Mouse (Mus musculus) forebrain, embryonic 14.5 days (tissue): ENCODE results near the gene Olfr1474. TPM values are rescaled to one million over a fixed set of nuclear protein-coding genes. Genes with fewer than 3 reads are reported as not detected.
"Not testable (repeated sequence)": the region's sequence is repeated elsewhere in the genome, so short reads cannot be mapped to it uniquely, and the experiment has no call there.

Experiments
- ATAC-seq: fragments of 200-750 bp; cut with Nextera tagmentation; 2 replicates; pipeline ENCODE4 v1.8.0; 2017; ENCODE audit warnings: mild to moderate bottlenecking, moderate library complexity
- DNase-seq: peaks from one replicate; pipeline ENCODE4 v3.0.0-alpha.2; 2015; ENCODE audit warnings: low spot score
- H3K27ac ChIP-seq: fragments of 300-500 bp; sonication (generic); 2 replicates; pipeline ENCODE4 v1.5.1; 2014; ENCODE audit warnings: low read depth, mild to moderate bottlenecking, control low read depth, low read length, moderate library complexity
- H3K27me3 ChIP-seq: fragments of 300-500 bp; sonication (generic); replicated peaks from 2 replicates; pipeline ENCODE4 v1.6.1; 2014; ENCODE audit warnings: low read length, control low read depth, mixed read lengths; ENCODE audit not compliant: control insufficient read depth, insufficient read depth
- H3K36me3 ChIP-seq: fragments of 300-500 bp; sonication (generic); 2 replicates; pipeline ENCODE4 v1.6.1; 2014; ENCODE audit warnings: low read length, control low read depth; ENCODE audit not compliant: control insufficient read depth, insufficient read depth
- H3K4me1 ChIP-seq: fragments of 300-500 bp; sonication (generic); 2 replicates; pipeline ENCODE4 v1.6.1; 2014; ENCODE audit warnings: antibody characterized with exemption, low read length, control low read depth; ENCODE audit not compliant: control insufficient read depth, insufficient read depth
- H3K4me2 ChIP-seq: fragments of 300-500 bp; sonication (generic); 2 replicates; pipeline ENCODE4 v1.6.1; 2014; ENCODE audit warnings: mild to moderate bottlenecking, control low read depth, low read length
- H3K4me3 ChIP-seq: fragments of 300-500 bp; sonication (generic); 2 replicates; pipeline ENCODE4 v1.5.1; 2014; ENCODE audit warnings: low read depth, low read length, control low read depth
- H3K9ac ChIP-seq: fragments of 300-500 bp; sonication (generic); 2 replicates; pipeline ENCODE4 v1.6.1; 2014; ENCODE audit warnings: mild to moderate bottlenecking, low read length, control low read depth, moderate library complexity
- H3K9me3 ChIP-seq: fragments of 300-500 bp; sonication (generic); replicated peaks from 2 replicates; pipeline ENCODE4 v1.6.1; 2016; ENCODE audit warnings: low read length, control low read depth, mixed read lengths; ENCODE audit not compliant: control insufficient read depth
- WGBS: fragments of 180-500 bp; shearing (Covaris S2); extraction: QIAGEN DNeasy Blood & Tissue Kit; methylation state at CpG from one replicate; pipeline ENCODE4 v1.1.7; 2014; 5-methylcytosine and 5-hydroxymethylcytosine counted together
- polyA plus RNA-seq: library from polyadenylated mRNA; unstranded; fragments of >200 nt; fragmentation: Nextera tagmentation; extraction: Ambion mirVana; gene quantifications from 2 replicates; pipeline ENCODE4 v1.2.1, GENCODE M21; 2014

Gene Olfr1474
- not detected in 2 replicates for polyA plus RNA-seq

DNA sequence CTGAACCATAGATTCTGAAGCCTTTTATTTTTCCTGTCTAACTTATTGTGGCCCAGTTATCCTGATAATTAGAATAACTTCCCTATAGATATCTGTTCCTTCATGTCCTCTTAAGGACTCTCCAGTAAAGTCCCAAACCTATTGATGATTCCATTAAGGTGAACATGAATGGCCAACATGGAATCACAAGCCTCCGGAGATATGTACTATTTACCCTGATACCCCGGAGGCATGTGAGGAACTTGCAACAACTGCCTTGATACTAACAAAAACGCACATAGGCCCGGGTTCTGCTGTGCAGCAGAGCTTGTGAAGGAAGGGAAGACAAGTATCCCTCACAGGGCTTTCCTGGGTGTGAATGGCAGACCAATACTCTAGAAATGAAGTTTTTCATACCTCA, at the start of gene Olfr1474:
Olfr1474 (plus strand) TSS at position 301 of the 400 bp plus-strand sequence.
- not testable (repeated sequence) for H3K27me3 ChIP-seq, H3K4me2 ChIP-seq, H3K27ac ChIP-seq, ATAC-seq, H3K9ac ChIP-seq, H3K4me1 ChIP-seq, H3K36me3 ChIP-seq, H3K4me3 ChIP-seq, H3K9me3 ChIP-seq, DNase-seq
- WGBS, result 80% methylated on average over 4 of the region's 4 CpGs

DNA sequence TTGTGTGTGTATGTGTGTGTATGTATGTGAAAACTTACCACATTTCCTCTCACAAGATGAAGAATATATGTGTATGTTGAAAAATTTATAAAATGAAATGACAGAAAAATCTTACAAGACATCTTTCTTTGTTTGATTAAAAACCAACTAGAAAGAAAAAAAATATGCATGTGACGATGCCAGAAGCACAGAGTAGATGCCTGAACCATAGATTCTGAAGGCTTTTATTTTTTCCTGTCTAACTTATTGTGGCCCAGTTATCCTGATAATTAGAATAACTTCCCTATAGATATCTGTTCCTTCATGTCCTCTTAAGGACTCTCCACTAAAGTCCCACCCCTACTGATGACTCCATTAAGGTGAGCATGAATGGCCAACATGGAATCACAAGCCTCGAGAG, 26.3 kb upstream of the Olfr1474 start, which contains the start of gene Olfr1471:
Olfr1471 (plus strand) TSS at position 301 of the 400 bp plus-strand sequence.
- not testable (repeated sequence) for H3K36me3 ChIP-seq, H3K27me3 ChIP-seq, H3K4me3 ChIP-seq, ATAC-seq, H3K4me2 ChIP-seq, H3K4me1 ChIP-seq, H3K27ac ChIP-seq, H3K9me3 ChIP-seq, DNase-seq, H3K9ac ChIP-seq
- WGBS, result 70% methylated on average over 2 of the region's 2 CpGs

DNA sequence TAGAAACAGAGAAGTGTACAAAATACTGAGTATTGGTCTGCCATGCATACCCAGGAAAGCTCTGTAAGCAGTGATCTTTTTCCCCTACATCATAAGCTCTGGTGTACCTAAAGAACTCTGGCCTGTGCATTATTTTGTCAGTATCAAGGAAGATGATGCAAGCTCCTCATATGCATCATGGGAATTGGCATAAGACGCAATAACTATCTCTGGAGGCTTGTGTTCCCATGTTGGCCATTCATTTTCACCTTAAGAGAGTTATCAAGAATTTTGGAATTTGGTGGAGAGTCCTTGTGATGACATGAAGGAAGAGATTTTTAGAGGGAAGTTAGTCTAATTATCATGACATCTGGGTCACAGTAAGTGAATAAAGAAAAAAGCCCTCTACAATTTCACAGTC, 13.4 kb upstream of the Olfr1474 start, which contains the start of gene Olfr1472:
Olfr1472 (minus strand) TSS at position 101 of the 400 bp plus-strand sequence.
- 89% methylated on average over 1 of the region's 1 CpGs for WGBS
- no peaks in the 10 kb centered on the region for H3K4me1 ChIP-seq
- 0 out of 2 replicates have a peak, but pooled peaks cover 3% of the 10 kb centered on the region for H3K9me3 ChIP-seq
- H3K36me3 ChIP-seq, result no peaks in the 10 kb centered on the region
- ATAC-seq, result no peak
- H3K27me3 ChIP-seq, result no peaks in the 10 kb centered on the region
- H3K27ac ChIP-seq, result no peak within 1 kb of the TSS
- no peak within 1 kb of the TSS for H3K4me3 ChIP-seq
- no peak for DNase-seq
- no peak within 1 kb of the TSS for H3K4me2 ChIP-seq
- no peak within 1 kb of the TSS for H3K9ac ChIP-seq

DNA sequence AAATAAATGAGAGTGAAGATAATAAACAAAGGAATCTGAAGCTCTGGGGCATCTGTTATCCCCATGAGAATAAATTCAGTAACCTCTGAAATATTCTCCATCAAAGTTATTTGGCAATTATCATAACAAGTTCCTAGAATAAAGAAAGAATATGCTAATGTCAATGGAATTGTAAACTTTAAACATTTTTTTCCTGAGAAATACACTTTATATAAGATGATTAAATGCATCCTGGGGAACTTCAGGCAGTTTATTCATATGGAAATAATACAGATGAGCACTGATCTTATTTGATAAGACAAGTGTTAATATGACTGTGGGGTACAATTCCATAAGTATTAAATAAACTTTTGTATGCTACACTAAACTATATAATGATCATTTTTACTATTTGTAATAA, 10.7 kb downstream of the Olfr1474 start, which contains the start of gene Olfr1475:
Olfr1475 (minus strand) TSS at position 101 of the 400 bp plus-strand sequence.
- no peak within 1 kb of the TSS for H3K9ac ChIP-seq
- H3K27ac ChIP-seq, result no peak within 1 kb of the TSS
- H3K9me3 ChIP-seq, result 0 out of 2 replicates have a peak, but pooled peaks cover 2% of the 10 kb centered on the region
- H3K27me3 ChIP-seq, result no peaks in the 10 kb centered on the region
- no peak within 1 kb of the TSS for H3K4me2 ChIP-seq
- DNase-seq (no peak), ATAC-seq (no peak)
- H3K4me1 ChIP-seq, result no peaks in the 10 kb centered on the region
- H3K36me3 ChIP-seq, result no peaks in the 10 kb centered on the region
- no peak within 1 kb of the TSS for H3K4me3 ChIP-seq

DNA sequence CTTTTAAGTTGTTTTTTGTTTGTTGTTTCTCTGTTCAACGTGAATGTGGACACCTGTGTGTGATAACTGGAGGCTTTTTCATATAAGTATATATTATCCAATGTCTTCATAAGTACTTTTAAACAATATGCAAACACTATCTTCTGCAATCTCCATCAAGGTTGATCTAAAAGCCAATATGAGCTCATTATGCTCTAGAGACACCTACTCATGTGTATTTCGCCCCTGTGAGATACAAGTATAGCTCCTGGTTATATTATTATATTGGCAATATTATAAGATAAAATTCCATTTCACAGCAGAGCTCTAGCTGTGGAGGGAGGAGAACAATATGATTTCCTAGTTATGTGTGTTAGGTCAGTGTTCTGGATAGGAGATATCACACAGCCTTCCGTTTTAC, 30.9 kb downstream of the Olfr1474 start, which contains the start of gene Olfr1477:
Olfr1477 (plus strand) TSS at position 301 of the 400 bp plus-strand sequence.
- H3K9ac ChIP-seq, result no peak within 1 kb of the TSS
- no peaks in the 10 kb centered on the region for H3K27me3 ChIP-seq
- no peaks in the 10 kb centered on the region for H3K36me3 ChIP-seq
- no peaks in the 10 kb centered on the region for H3K4me1 ChIP-seq
- no peak within 1 kb of the TSS for H3K4me2 ChIP-seq
- peaks cover 7% of the 10 kb centered on the region; the same call in 1 of the 2 replicates for H3K9me3 ChIP-seq
- H3K4me3 ChIP-seq, result no peak within 1 kb of the TSS
- WGBS, result 77% methylated on average over 3 of the region's 3 CpGs
- no peak for ATAC-seq
- no peak for DNase-seq
- H3K27ac ChIP-seq, result no peak within 1 kb of the TSS

Other genes with a start within 250 kb of the Olfr1474 start
- gene Olfr1463, start 238.2 kb upstream of the Olfr1474 start, polyA plus RNA-seq, result not detected in 2 replicates
- not detected in 2 replicates for gene Olfr1465, start 154.0 kb upstream of the Olfr1474 start, polyA plus RNA-seq
- gene Olfr1466, start 130.7 kb upstream of the Olfr1474 start, polyA plus RNA-seq, result not detected in 2 replicates
- gene Olfr1467, start 107.3 kb upstream of the Olfr1474 start, polyA plus RNA-seq, result not detected in 2 replicates
- not detected in 2 replicates for gene Olfr1469, start 61.7 kb upstream of the Olfr1474 start, polyA plus RNA-seq
- not detected in 2 replicates for gene Olfr1471, start 26.2 kb upstream of the Olfr1474 start, polyA plus RNA-seq
- not detected in 2 replicates for gene Olfr1472, start 13.5 kb upstream of the Olfr1474 start, polyA plus RNA-seq
- not detected in 2 replicates for gene Olfr1475, start 10.6 kb downstream of the Olfr1474 start, polyA plus RNA-seq
- gene Olfr1477, start 31.0 kb downstream of the Olfr1474 start, polyA plus RNA-seq, result not detected in 2 replicates
- gene Olfr1480, start 58.3 kb downstream of the Olfr1474 start, polyA plus RNA-seq, result not detected in 2 replicates
- not detected in 2 replicates for gene Olfr1484, start 113.9 kb downstream of the Olfr1474 start, polyA plus RNA-seq
- not detected in 2 replicates for gene Olfr1487, start 147.8 kb downstream of the Olfr1474 start, polyA plus RNA-seq
- not detected in 2 replicates for gene Olfr1489, start 162.1 kb downstream of the Olfr1474 start, polyA plus RNA-seq
- gene Olfr1490, start 181.5 kb downstream of the Olfr1474 start, polyA plus RNA-seq, result not detected in 2 replicates
- not detected in 2 replicates for gene Olfr1491, start 227.7 kb downstream of the Olfr1474 start, polyA plus RNA-seq